Mouse (Mus musculus) G1E (cell line): ENCODE measurements around the gene C130032M10Rik. TPM values are rescaled to one million over a fixed set of nuclear protein-coding genes. Genes with fewer than 3 reads are reported as not detected.

ENCODE experiments used
- ATAC-seq: 2 replicates; pipeline ENCODE4 v1.8.0; 2016; ENCODE audit warnings: mild to moderate bottlenecking; ENCODE audit not compliant: insufficient number of reproducible peaks, poor library complexity, low FRiP score, severe bottlenecking; ENCODE audit errors: extremely low read depth
- DNase-seq: peaks from one replicate; pipeline ENCODE4 v3.0.0; 2012; ENCODE audit warnings: low spot score
- H3K27me3 ChIP-seq: 2 replicates; pipeline ENCODE4 v1.6.1; 2012; ENCODE audit warnings: mild to moderate bottlenecking, low read length, inconsistent platforms; ENCODE audit not compliant: insufficient read depth
- H3K36me3 ChIP-seq: replicated peaks from 2 replicates; pipeline ENCODE3; 2012; ENCODE audit warnings: mild to moderate bottlenecking, inconsistent platforms
- H3K4me1 ChIP-seq: 2 replicates; pipeline ENCODE4 v1.6.1; 2012; ENCODE audit warnings: low read depth, low read length, inconsistent platforms, mixed read lengths; ENCODE audit not compliant: insufficient read depth
- H3K4me3 ChIP-seq: 2 replicates; pipeline ENCODE4 v1.5.1; 2012; ENCODE audit warnings: low read depth, mild to moderate bottlenecking, inconsistent platforms, low read length, moderate library complexity, mixed read lengths
- H3K9me3 ChIP-seq: replicated peaks from 2 replicates; pipeline ENCODE4 v1.6.1; 2012; ENCODE audit warnings: inconsistent platforms
- CTCF ChIP-seq: IDR thresholded peaks from 2 replicates; pipeline ENCODE4 v1.5.1; 2012; ENCODE audit warnings: low read depth, low read length, inconsistent platforms, mixed read lengths
- GATA1 ChIP-seq: IDR thresholded peaks from 2 replicates; pipeline ENCODE4 v1.6.1; 2012; ENCODE audit warnings: borderline replicate concordance, low read length, inconsistent platforms, mixed read lengths
- GATA2 ChIP-seq: IDR thresholded peaks from 2 replicates; pipeline ENCODE4 v1.6.1; 2012; ENCODE audit warnings: low read depth, low read length, inconsistent platforms, borderline replicate concordance
- POLR2AphosphoS5 ChIP-seq: IDR thresholded peaks from 2 replicates; pipeline ENCODE4 v1.6.1; 2012; ENCODE audit warnings: low read depth, low read length, inconsistent platforms; ENCODE audit not compliant: insufficient replicate concordance
- TAL1 ChIP-seq: conservative IDR thresholded peaks from 2 replicates; pipeline ENCODE4 v1.6.1; 2012; ENCODE audit warnings: low read depth, low read length, inconsistent platforms, mixed read lengths
- polyA plus RNA-seq: library from polyadenylated mRNA; stranded (reverse); fragments of >175 nt; gene quantifications from 2 replicates; pipeline ENCODE4 v1.2.3, GENCODE M21; 2012
- total RNA-seq, 2 experiments: library from RNA; stranded (forward) in 1 of 2; stranded (reverse) in 1 of 2; fragments of 200-1000 nt in 1 of 2; fragments of >200 nt in 1 of 2; fragmentation: Nextera tagmentation in 1 of 2; gene quantifications; 2 replicates each; pipeline ENCODE4 v1.2.3; 2014 to 2017

C130032M10Rik gene
- total and polyA plus RNA-seq, 3 experiments = not detected

GRCm38 (mm10) chr9:114531276-114531675 lies 15.8 kb downstream of the C130032M10Rik start:
- Histone ChIP-seq H3K9me3 (no peaks in the 10 kb centered on the region), H3K4me3 (no peak overlapping the region), H3K27me3 (peaks cover 5% of the 10 kb centered on the region; the same call in 1 of the 2 replicates), H3K4me1 (no peaks in the 10 kb centered on the region; the same call in 1 of the 2 replicates), H3K36me3 (no peaks in the 10 kb centered on the region)
- DNase-seq (no peak), ATAC-seq (no peak)
- no peak for TF ChIP-seq GATA2
- no peak for TF ChIP-seq GATA1
- TF ChIP-seq POLR2AphosphoS5 = no peak
- no peak for TF ChIP-seq CTCF

- H3K4me1 ChIP-seq = no peaks in the 10 kb centered on the region
- no peak for ATAC-seq
- DNase-seq = no peak
- no peaks in the 10 kb centered on the region for H3K27me3 ChIP-seq
- TF ChIP-seq POLR2AphosphoS5 (no peak), GATA1 (no peak), TAL1 (no peak), CTCF (no peak), GATA2 (no peak)
- no peak overlapping the region for H3K4me3 ChIP-seq
- H3K36me3 ChIP-seq = no peaks in the 10 kb centered on the region
- no peaks in the 10 kb centered on the region for H3K9me3 ChIP-seq
Observed at GRCm38 (mm10) chr9:114533848-114534247, 18.4 kb downstream of the C130032M10Rik start.

- no peaks in the 10 kb centered on the region for H3K36me3 ChIP-seq
- DNase-seq = no peak
Observed at GRCm38 (mm10) chr9:114534747-114535517, 19.4 kb downstream of the C130032M10Rik start.

DNA sequence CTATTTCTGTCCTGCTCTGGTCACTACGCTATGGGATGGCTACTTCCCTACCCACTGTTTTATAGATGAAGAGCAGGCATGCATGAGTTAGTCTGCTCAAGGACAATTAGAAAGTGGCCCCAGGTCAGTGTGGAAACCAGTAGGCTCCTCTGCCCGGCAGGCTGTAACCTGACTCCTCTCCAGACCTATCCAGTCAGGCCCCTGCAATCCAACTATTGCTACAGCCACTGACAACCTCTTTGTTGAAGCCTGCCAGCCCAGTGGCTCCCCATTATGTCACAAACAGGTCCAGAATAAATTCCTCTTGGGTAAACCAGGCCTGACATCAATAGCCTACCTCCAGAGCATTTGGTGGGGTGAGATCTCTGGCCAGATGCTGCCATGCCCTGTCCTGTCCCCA lies 21.1 kb downstream of the C130032M10Rik start:
- H3K4me3 ChIP-seq = no peak overlapping the region
- H3K27me3 ChIP-seq = no peaks in the 10 kb centered on the region; the same call in 1 of the 2 replicates
- H3K4me1 ChIP-seq = no peaks in the 10 kb centered on the region
- no peaks in the 10 kb centered on the region for H3K9me3 ChIP-seq
- TF ChIP-seq GATA2 (no peak), TAL1 (no peak), CTCF (no peak), GATA1 (no peak), POLR2AphosphoS5 (no peak)
- DNase-seq = no peak
- no peak for ATAC-seq
- H3K36me3 ChIP-seq = no peaks in the 10 kb centered on the region

More at GRCm38 (mm10) chr9:114534747-114535517, 19.4 kb downstream of the C130032M10Rik start:
- H3K27me3 ChIP-seq = no peaks in the 10 kb centered on the region
- no peak overlapping the region for H3K4me3 ChIP-seq
- no peaks in the 10 kb centered on the region for H3K9me3 ChIP-seq
- H3K4me1 ChIP-seq = no peaks in the 10 kb centered on the region
- TF ChIP-seq POLR2AphosphoS5 (no peak), CTCF (no peak), GATA1 (no peak)
- no peak for ATAC-seq

DNA sequence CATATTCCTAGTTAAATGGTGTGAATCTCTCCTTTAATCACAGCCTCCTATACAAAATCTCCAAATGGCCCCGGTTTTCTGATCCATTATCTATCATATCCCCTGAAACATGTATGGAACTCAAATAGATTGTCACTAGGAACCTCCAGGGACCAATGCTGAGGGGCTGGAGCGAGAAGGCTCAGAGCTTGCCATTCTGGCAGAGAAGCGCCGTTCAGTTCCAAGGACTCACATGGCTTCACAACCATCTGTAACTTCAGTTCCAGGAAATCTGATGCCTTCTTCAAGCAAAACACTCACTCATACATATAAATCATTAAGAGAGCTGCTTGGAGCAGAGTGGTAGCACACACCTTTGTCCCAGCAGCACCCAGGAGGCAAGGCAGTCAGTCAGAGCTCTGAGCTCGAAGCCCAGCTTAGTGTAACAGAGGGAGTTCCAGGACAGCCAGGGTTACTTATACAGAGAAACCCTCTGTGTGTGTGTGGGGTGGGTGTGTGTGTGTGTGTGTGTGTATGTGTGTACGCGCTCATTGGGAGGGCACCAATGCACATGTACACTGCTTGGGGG lies 23.6 kb downstream of the C130032M10Rik start:
- no peaks in the 10 kb centered on the region for H3K9me3 ChIP-seq
- no peaks in the 10 kb centered on the region; the same call in 1 of the 2 replicates for H3K27me3 ChIP-seq
- no peak overlapping the region for H3K4me3 ChIP-seq
- ATAC-seq (no peak), DNase-seq (no peak)
- H3K36me3 ChIP-seq = no peaks in the 10 kb centered on the region
- H3K4me1 ChIP-seq = no peaks in the 10 kb centered on the region
- no peak for TF ChIP-seq TAL1
- TF ChIP-seq POLR2AphosphoS5 = no peak
- no peak for TF ChIP-seq GATA1
- no peak for TF ChIP-seq CTCF
- no peak for TF ChIP-seq GATA2

DNA sequence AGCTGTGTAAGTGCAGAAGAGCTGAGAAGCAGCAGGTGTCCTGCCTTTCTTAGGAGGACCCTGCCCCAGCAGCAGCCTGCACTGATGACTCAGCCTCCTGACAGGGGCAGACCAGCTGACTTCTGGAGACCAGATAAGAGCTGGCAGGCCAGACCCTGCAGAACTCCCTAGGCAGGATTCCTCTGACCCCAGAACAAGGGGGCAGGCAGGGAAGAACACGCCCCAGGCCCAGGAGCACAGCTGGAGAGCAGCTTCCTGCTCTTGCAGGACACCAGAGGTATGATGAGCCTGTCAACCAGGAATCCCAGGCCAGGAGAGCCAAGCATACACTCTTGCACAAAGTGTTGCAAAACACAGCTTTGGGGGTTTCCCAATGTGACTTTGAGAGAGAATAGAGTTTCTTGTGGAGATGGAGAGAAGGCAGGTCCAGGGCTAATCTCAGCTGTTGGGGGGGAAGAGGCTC lies 25.8 kb downstream of the C130032M10Rik start:
- no peak for TF ChIP-seq GATA2
- no peak for TF ChIP-seq TAL1
- no peak for TF ChIP-seq CTCF
- no peak for TF ChIP-seq POLR2AphosphoS5
- no peak for TF ChIP-seq GATA1
- Histone ChIP-seq H3K4me3 (no peak overlapping the region), H3K9me3 (no peaks in the 10 kb centered on the region), H3K36me3 (no peaks in the 10 kb centered on the region), H3K27me3 (no peaks in the 10 kb centered on the region; the same call in 1 of the 2 replicates), H3K4me1 (no peaks in the 10 kb centered on the region)
- ATAC-seq = no peak
- no peak for DNase-seq
